Mouse (Mus musculus) brain, embryonic 14.5 days (tissue): ENCODE measurements around the gene Ribc1.

ENCODE experiments used
- CTCF ChIP-seq: fragments of 200-500 bp; IDR thresholded peaks from 2 replicates; pipeline ENCODE4 v1.5.1; 2012; ENCODE audit warnings: inconsistent platforms, mild to moderate bottlenecking, moderate library complexity, borderline replicate concordance; ENCODE audit not compliant: insufficient read depth, insufficient read length; ENCODE audit errors: extremely low read depth
- POLR2A ChIP-seq: fragments of 200-500 bp; IDR thresholded peaks from 2 replicates; pipeline ENCODE4 v1.6.1; 2012; ENCODE audit warnings: mild to moderate bottlenecking, inconsistent platforms, borderline replicate concordance; ENCODE audit not compliant: poor library complexity, insufficient read depth, insufficient read length, severe bottlenecking; ENCODE audit errors: extremely low read depth

DNA sequence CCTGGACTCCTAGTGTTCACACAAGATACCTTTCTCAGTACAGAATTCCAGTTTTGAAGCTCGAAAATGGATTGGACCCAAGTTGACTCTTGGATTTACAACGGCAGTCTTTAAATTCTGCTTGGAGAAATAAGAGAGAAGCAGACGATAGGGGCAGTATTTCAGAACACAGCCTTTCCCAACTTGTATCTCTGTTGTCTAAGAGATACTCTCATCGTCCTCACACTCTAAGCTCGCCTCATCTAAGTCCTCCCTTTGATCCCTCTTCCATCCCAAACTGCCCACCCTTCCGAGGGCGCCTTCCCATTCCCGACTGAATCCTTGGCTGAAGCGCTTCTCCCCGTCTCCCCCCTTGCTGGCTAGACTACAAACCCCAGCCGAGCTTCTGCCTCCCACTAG, 344 bp downstream of the Ribc1 start:
- TF ChIP-seq CTCF (no peak), POLR2A (no peak)
